Mouse (Mus musculus) forebrain, embryonic 16.5 days (tissue): ENCODE data around the gene Yjefn3. TPM values are rescaled to one million over a fixed set of nuclear protein-coding genes. Genes with fewer than 3 reads are reported as not detected.

Source experiments
- ATAC-seq: fragments of 200-750 bp; cut with Nextera tagmentation; 2 replicates; pipeline ENCODE4 v1.8.0; 2017; ENCODE audit warnings: mild to moderate bottlenecking, moderate library complexity
- H3K27ac ChIP-seq: fragments of 300-500 bp; sonication (generic); 2 replicates; pipeline ENCODE4 v1.5.1; 2014; ENCODE audit warnings: low read length, control low read depth
- H3K27me3 ChIP-seq: fragments of 300-500 bp; sonication (generic); replicated peaks from 2 replicates; pipeline ENCODE4 v1.6.1; 2014; ENCODE audit warnings: low read length; ENCODE audit not compliant: control insufficient read depth, insufficient read depth
- H3K36me3 ChIP-seq: fragments of 300-500 bp; sonication (generic); 2 replicates; pipeline ENCODE4 v1.6.1; 2014; ENCODE audit not compliant: control insufficient read depth, insufficient read depth
- H3K4me1 ChIP-seq: fragments of 300-500 bp; sonication (generic); replicated peaks from 2 replicates; pipeline ENCODE4 v1.6.1; 2014; ENCODE audit warnings: low read length; ENCODE audit not compliant: control insufficient read depth, insufficient read depth
- H3K4me2 ChIP-seq: fragments of 300-500 bp; sonication (generic); 2 replicates; pipeline ENCODE4 v1.6.1; 2014; ENCODE audit warnings: mild to moderate bottlenecking, low read length, control low read depth
- H3K4me3 ChIP-seq: fragments of 300-500 bp; sonication (generic); replicated peaks from 2 replicates; pipeline ENCODE4 v1.5.1; 2014; ENCODE audit warnings: mild to moderate bottlenecking, low read length, control low read depth
- H3K9ac ChIP-seq: fragments of 300-500 bp; sonication (generic); replicated peaks from 2 replicates; pipeline ENCODE4 v1.6.1; 2014; ENCODE audit warnings: low read depth, low read length, control low read depth
- H3K9me3 ChIP-seq: fragments of 300-500 bp; sonication (generic); 2 replicates; pipeline ENCODE4 v1.6.1; 2016; ENCODE audit warnings: low read length; ENCODE audit not compliant: control insufficient read depth
- WGBS: fragments of 180-500 bp; shearing (Covaris S2); extraction: QIAGEN DNeasy Blood & Tissue Kit; methylation state at CpG from one replicate; pipeline ENCODE4 v1.1.7; 2014; 5-methylcytosine and 5-hydroxymethylcytosine counted together
- polyA plus RNA-seq: library from polyadenylated mRNA; unstranded; fragments of >200 nt; fragmentation: Nextera tagmentation; extraction: Ambion mirVana; gene quantifications from 2 replicates; pipeline ENCODE4 v1.2.1, GENCODE M21; 2015

The Yjefn3 gene
- polyA plus RNA-seq, 1 experiment from 2014 or later, result 10.1 TPM

DNA sequence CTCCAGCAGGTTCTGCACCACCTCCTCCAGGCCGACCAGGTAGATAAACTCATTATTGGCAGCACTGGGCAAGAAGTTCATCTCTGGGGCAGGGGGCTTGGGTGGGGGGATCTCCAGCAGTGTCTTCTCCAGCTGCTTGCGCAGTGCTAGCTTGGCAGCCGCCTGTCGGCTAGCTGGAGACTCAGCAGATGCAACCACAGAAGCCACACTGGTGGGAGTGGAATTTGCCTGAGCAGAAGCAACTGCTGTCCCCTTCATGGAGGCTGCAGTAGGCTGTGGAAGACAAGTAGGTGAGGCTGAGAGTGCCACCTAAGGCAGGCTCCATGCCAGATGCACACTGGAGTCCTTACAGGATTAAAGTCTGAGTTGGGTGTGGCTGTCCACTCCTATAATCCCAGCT is 12.0 kb upstream of the Yjefn3 start:
- no peak overlapping the region for H3K4me3 ChIP-seq

DNA sequence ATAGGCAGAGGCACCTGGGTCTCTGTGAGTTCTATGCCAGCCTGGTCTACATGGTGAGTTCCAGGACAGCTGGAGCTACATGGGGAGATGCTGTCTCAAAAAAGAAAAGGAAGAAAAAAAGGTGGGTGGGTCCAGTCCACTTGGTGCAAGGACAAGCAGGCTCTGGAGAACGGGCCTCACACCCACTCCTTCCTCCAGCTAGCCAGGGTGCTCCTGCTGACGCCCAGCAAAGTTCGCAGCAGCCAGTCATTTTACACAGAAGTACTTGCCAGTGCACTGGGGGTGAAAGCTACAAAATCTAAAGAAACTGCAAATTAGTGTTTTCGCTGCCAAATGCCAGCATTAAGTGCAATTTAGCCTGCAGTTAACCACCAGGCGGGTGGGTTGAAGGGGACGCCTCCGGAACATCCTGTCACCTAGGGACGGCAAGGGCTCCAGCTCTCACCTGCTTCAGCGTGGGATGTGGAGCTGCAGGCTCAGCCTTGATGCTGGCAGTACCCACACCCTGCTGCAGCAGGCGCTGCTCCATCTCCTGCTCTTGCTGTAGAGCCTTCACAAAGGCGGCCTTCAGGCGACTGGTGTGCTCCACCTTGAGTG is 10.1 kb upstream of the Yjefn3 start:
- Histone ChIP-seq H3K27me3 (no peaks in the 10 kb centered on the region), H3K9ac (no peak overlapping the region), H3K9me3 (no peaks in the 10 kb centered on the region), H3K4me2 (no peak overlapping the region), H3K4me1 (no peaks in the 10 kb centered on the region), H3K4me3 (no peak overlapping the region), H3K36me3 (peaks cover 26% of the 10 kb centered on the region), H3K27ac (no peak overlapping the region)
- 88% methylated on average over 12 of the region's 12 CpGs for WGBS
- no peak for ATAC-seq

More for the DNA sequence above, 12.0 kb upstream of the Yjefn3 start:
- Histone ChIP-seq H3K27ac (no peak overlapping the region), H3K4me1 (no peaks in the 10 kb centered on the region), H3K9ac (no peak overlapping the region), H3K9me3 (no peaks in the 10 kb centered on the region), H3K27me3 (no peaks in the 10 kb centered on the region), H3K4me2 (no peak overlapping the region), H3K36me3 (peaks cover 20% of the 10 kb centered on the region)
- 92% methylated on average over 4 of the region's 4 CpGs for WGBS
- no peak for ATAC-seq

DNA sequence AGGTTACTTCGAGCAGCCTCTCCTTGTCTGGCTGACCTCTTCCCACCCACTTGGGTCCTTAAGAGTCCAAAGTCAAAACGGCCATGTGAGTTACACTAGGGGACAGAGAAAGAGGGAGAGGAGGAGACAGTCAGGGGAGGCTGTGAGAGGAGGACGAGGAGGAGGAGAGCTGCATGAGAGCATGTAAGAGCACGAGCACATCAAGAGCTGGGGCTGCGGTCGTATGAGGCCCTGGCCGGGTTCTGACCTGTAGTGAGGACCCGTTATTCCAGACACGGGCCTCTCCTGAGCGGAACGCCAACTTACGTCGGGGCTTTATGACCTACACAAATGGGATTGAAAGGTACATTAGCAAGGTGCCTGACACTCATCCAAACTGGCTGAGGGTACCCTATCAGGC is 9.4 kb upstream of the Yjefn3 start:
- no peak for ATAC-seq
- H3K4me3 ChIP-seq, result no peak overlapping the region
- no peaks in the 10 kb centered on the region for H3K27me3 ChIP-seq
- H3K4me2 ChIP-seq, result no peak overlapping the region
- H3K9me3 ChIP-seq, result no peaks in the 10 kb centered on the region
- H3K36me3 ChIP-seq, result peaks cover 26% of the 10 kb centered on the region
- H3K27ac ChIP-seq, result no peak overlapping the region
- WGBS, result 94% methylated on average over 13 of the region's 13 CpGs
- no peak overlapping the region for H3K9ac ChIP-seq
- H3K4me1 ChIP-seq, result no peaks in the 10 kb centered on the region

DNA sequence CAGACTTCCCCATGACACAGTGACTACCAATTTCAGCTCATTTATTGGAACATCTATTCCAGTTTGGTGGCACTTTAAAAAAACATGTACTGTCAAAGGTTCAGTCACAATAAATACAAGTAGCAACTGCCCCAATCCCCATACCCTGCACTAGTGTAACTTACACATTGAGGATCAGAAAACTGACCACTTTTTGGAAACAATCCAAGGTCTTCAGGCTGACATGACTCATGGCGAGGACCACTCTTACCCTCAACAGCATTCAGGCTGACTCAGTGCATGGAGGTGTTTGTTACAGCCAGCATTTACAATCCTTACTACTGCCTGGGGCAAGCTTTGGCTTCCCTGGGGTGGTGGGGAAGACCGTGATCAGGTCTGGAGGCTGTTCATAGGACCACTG is 4.6 kb upstream of the Yjefn3 start:
- H3K9me3 ChIP-seq, result no peaks in the 10 kb centered on the region

DNA sequence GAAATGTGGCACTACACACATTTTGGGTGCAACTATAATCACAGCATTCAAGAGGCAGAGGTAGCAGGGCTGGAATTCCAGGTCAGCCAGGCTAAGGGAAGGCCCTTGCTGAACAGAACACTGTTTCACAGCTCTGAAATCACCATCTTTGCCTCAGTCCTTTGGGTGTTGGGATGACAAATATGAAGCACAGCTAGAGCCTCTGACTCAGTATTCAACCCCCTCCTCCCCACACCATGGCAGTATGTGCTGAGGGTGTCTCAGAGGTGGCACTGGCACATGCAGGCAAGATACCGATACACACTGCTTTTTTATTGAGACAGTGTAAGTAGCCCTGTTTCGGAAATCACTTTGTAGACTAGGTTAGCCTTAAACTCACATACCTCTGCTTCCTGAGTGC is 3.7 kb upstream of the Yjefn3 start:
- WGBS, result 89% methylated on average over 2 of the region's 2 CpGs
- Histone ChIP-seq H3K27ac (no peak overlapping the region), H3K4me3 (no peak overlapping the region), H3K4me1 (peaks cover 14% of the 10 kb centered on the region), H3K9ac (no peak overlapping the region), H3K4me2 (no peak overlapping the region), H3K36me3 (peaks cover 11% of the 10 kb centered on the region; the same call in 1 of the 2 replicates), H3K27me3 (no peaks in the 10 kb centered on the region), H3K9me3 (no peaks in the 10 kb centered on the region)
- no peak for ATAC-seq

More for the DNA sequence above, 4.6 kb upstream of the Yjefn3 start:
- WGBS, result 80% methylated on average over 2 of the region's 2 CpGs
- H3K4me2 ChIP-seq, result no peak overlapping the region
- H3K27me3 ChIP-seq, result no peaks in the 10 kb centered on the region
- H3K27ac ChIP-seq, result no peak overlapping the region
- no peak overlapping the region for H3K4me3 ChIP-seq
- peaks cover 9% of the 10 kb centered on the region for H3K4me1 ChIP-seq
- ATAC-seq, result no peak
- peaks cover 11% of the 10 kb centered on the region; the same call in 1 of the 2 replicates for H3K36me3 ChIP-seq
- no peak overlapping the region for H3K9ac ChIP-seq

DNA sequence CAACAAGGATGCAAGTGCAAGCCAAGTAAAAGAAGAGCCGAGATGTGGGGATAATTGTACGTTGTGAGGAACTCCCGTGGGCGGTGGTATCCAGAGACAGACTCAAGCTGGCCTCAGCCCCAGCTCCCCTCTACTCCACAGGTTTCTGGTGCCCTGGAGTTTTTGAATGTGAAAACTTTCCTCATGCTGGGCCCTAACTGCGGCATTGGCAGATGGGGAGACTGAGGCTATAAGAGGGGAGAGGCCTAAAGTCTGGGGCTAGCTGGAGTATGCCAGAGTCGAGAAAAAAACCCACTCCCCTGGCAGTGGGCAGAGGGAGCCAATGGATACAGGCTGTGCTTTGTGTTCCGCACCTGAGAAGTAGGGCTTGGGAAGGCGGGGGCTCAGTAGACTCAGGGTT is 1.6 kb upstream of the Yjefn3 start:
- Histone ChIP-seq H3K27ac (no peak overlapping the region), H3K4me2 (no peak overlapping the region), H3K4me1 (peaks cover 26% of the 10 kb centered on the region), H3K27me3 (no peaks in the 10 kb centered on the region), H3K4me3 (no peak overlapping the region), H3K36me3 (peaks cover 4% of the 10 kb centered on the region; the same call in 1 of the 2 replicates), H3K9me3 (no peaks in the 10 kb centered on the region), H3K9ac (no peak overlapping the region)
- WGBS, result 80% methylated on average over 8 of the region's 8 CpGs
- no peak for ATAC-seq

DNA sequence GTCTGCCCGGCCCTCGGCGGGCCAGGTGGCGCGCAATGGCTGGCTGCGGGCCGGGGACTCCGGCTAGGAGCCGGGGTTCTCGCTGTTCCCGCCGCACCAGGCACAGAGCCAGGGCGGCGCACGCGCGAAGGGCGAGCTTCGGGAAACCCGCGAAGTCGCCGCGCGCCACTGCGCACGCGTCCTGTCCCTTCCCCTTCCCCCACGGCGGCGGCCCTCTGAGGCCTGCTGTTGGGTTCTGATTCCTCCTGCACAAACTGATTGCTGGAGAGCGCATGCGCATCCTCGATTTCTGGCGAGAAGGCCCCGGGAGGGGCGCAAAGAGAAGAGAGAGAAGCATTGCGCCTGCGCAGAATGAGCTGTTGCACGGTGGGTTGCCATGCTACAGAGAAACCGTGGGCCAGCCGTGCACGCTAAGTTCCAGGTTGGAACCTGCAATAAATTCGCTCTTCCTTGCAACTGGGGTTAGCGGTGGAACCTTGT is 591 bp upstream of the Yjefn3 start:
- WGBS, result under 1% methylated on average over 45 of the region's 45 CpGs
- Histone ChIP-seq H3K27me3 (no peaks in the 10 kb centered on the region), H3K4me2 (peak overlapping the region; percentile 98), H3K36me3 (peaks cover 3% of the 10 kb centered on the region; the same call in 1 of the 2 replicates), H3K4me1 (peaks cover 26% of the 10 kb centered on the region), H3K9ac (peak overlapping the region; percentile 67), H3K4me3 (peak overlapping the region; percentile 86), H3K27ac (peak overlapping the region; percentile 87), H3K9me3 (no peaks in the 10 kb centered on the region)
- ATAC-seq, result peak; percentile 88

DNA sequence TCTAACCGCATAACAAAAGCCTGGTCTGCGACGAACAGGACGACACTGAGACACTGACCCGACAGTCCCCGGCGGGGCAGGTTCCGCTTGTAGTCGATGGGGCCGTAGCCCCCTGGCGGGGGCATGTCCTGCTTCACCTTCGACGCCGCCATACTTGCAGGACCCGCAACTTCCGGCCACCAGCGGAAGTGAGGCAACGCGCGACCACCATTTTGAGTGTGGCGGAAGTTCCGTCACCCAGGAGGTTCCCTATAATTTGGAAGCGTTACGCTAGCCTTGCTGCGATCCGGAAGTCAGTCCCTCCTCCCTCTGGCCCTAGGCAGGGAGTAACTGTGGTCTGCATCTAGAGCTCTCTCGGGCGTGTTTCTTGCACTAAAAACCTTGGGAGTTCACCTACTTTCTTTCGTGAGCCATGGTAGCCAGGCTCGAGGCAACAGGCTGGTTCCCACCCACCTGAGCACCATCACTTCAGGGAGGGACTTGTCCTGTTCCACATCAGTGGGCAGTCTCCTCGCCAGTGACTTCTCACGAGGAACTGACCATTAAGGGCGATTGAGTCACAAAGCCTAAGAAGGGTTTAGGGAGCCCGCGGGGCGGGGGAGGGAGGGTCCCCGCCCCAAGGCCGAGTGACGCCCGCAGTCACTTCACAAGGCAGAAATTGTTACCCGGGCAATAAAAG is 889 bp downstream of the Yjefn3 start:
- H3K4me1 ChIP-seq, result peaks cover 31% of the 10 kb centered on the region
- no peaks in the 10 kb centered on the region for H3K27me3 ChIP-seq
- peak overlapping the region; percentile 98 for H3K4me2 ChIP-seq
- peak overlapping the region; percentile 86 for H3K4me3 ChIP-seq
- H3K36me3 ChIP-seq, result no peaks in the 10 kb centered on the region
- H3K9ac ChIP-seq, result peak overlapping the region; percentile 80
- no peaks in the 10 kb centered on the region for H3K9me3 ChIP-seq
- ATAC-seq, result peak; percentile 67
- 2% methylated on average over 41 of the region's 41 CpGs for WGBS
- H3K27ac ChIP-seq, result peak overlapping the region; percentile 88

DNA sequence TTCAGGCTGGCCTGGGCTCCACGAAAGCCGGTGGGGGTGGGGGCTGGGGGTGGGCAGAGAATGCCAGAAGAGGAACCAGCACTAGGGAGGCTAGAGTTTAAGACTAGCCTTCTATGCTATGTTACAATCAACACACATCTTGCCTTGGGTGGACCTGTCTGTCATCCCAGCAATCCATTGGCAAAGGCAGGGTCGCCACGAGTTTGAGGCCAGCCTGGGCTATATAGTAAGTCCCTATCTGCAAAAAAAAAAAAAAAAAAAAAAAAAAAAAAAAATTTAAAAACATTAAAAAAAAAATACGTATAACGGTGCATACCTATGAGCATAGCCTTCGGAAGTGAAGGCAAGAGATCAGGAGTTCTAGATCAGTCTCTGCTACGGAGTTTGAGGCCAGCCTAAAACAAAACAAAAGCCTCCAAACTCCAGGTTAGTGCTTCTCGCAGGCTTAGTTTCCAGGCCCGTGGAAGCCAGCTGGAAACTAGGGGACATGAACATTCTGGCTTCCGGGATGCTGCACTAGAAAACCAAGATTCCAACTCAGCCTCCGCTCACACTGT is 1.5 kb downstream of the Yjefn3 start:
- Histone ChIP-seq H3K4me1 (peaks cover 31% of the 10 kb centered on the region), H3K4me3 (peak overlapping the region; percentile 86), H3K36me3 (no peaks in the 10 kb centered on the region), H3K4me2 (peak overlapping the region; percentile 98), H3K9ac (peak overlapping the region; percentile 80), H3K27ac (peak overlapping the region; percentile 85), H3K27me3 (no peaks in the 10 kb centered on the region), H3K9me3 (no peaks in the 10 kb centered on the region)
- no peak; the same call in 1 of the 2 replicates for ATAC-seq
- WGBS, result 18% methylated on average over 12 of the region's 12 CpGs
